Mouse (Mus musculus) hindbrain, embryonic 15.5 days (tissue): Measurements from ENCODE around the gene Il18rap. TPM values are rescaled to one million over a fixed set of nuclear protein-coding genes. Genes with fewer than 3 reads are reported as not detected.

Experiments used
- ATAC-seq: fragments of 200-750 bp; cut with Nextera tagmentation; 2 replicates; pipeline ENCODE4 v1.8.0; 2017; ENCODE audit warnings: low read depth, moderate number of reproducible peaks, moderate TSS enrichment; ENCODE audit not compliant: low FRiP score
- H3K27ac ChIP-seq: fragments of 300-500 bp; sonication (generic); replicated peaks from 2 replicates; pipeline ENCODE4 v1.5.1; 2015; ENCODE audit warnings: mild to moderate bottlenecking, inconsistent platforms
- H3K27me3 ChIP-seq: fragments of 300-500 bp; sonication (generic); 2 replicates; pipeline ENCODE4 v1.6.1; 2015; ENCODE audit warnings: control low read depth, inconsistent platforms
- H3K36me3 ChIP-seq: fragments of 300-500 bp; sonication (generic); 2 replicates; pipeline ENCODE4 v1.6.1; 2015; ENCODE audit warnings: control low read depth, inconsistent platforms
- H3K4me1 ChIP-seq: fragments of 300-500 bp; sonication (generic); replicated peaks from 2 replicates; pipeline ENCODE4 v1.6.1; 2015; ENCODE audit warnings: control low read depth, inconsistent platforms
- H3K4me2 ChIP-seq: fragments of 300-500 bp; sonication (generic); 2 replicates; pipeline ENCODE4 v1.6.1; 2015; ENCODE audit warnings: moderate library complexity, mild to moderate bottlenecking, inconsistent platforms
- H3K4me3 ChIP-seq: fragments of 300-500 bp; sonication (generic); 2 replicates; pipeline ENCODE4 v1.5.1; 2015; ENCODE audit warnings: mild to moderate bottlenecking, inconsistent platforms
- H3K9ac ChIP-seq: fragments of 300-500 bp; sonication (generic); 2 replicates; pipeline ENCODE4 v1.6.1; 2015; ENCODE audit warnings: inconsistent platforms
- H3K9me3 ChIP-seq: fragments of 300-500 bp; sonication (generic); 2 replicates; pipeline ENCODE4 v1.6.1; 2016; ENCODE audit warnings: control low read depth, inconsistent platforms
- WGBS: fragments of 180-500 bp; shearing (Covaris S2); methylation state at CpG from one replicate; pipeline ENCODE4 v1.1.7; 2015; 5-methylcytosine and 5-hydroxymethylcytosine counted together
- polyA plus RNA-seq: library from polyadenylated mRNA; unstranded; fragments of >200 nt; fragmentation: Nextera tagmentation; extraction: Ambion mirVana; gene quantifications from 2 replicates; pipeline ENCODE4 v1.2.1, GENCODE M21; 2015

The Il18rap gene
- not detected in 2 replicates for polyA plus RNA-seq

DNA sequence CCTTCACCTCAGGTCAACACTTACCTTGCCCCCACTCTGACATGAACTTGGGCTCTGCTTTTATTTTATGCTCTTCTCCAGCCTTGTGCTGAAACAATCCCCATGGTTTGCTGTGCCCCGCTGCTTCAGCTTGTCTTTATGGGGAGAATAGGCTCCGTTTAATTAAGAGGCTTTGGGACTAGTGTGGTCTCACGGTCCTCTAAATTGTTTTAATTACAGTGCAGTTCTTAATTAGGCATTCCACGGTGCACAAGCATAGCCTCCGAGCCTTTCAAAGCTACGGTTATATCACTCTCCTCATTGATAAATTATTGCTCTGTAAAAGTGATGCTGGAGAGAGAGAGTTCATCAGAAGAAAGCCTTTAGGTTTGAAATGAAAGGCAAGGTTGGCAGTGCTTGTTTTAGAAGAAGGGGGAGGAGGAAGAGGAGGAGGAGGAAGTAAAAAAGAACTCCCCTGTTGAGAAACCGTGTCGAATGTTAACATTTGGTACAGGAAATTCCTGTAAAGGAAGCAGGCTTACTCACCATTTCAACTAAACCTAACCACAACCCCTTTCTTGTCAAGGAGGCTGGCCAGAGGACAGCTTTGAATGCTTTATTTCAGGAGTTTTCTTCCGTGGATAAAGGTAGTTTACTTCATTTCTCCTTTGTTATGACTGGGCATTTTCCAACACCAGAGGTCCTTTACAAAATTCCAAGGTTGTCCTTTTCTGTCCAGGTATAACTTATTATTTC lies at the start of gene Il18rap:
Gene Il18rap, plus strand, starts transcription at position 512 of the 735 bp plus-strand sequence.
- no peaks in the 10 kb centered on the region for H3K4me1 ChIP-seq
- no peak for ATAC-seq
- H3K4me3 ChIP-seq: no peak within 1 kb of the TSS
- H3K36me3 ChIP-seq: no peaks in the 10 kb centered on the region
- no peaks in the 10 kb centered on the region for H3K9me3 ChIP-seq
- no peak within 1 kb of the TSS for H3K27ac ChIP-seq
- H3K9ac ChIP-seq: no peak within 1 kb of the TSS
- 43% methylated on average over 9 of the region's 9 CpGs for WGBS
- H3K4me2 ChIP-seq: no peak within 1 kb of the TSS
- H3K27me3 ChIP-seq: no peaks in the 10 kb centered on the region

- 51% methylated on average over 20 of the region's 20 CpGs for WGBS
- Histone ChIP-seq H3K36me3 (no peaks in the 10 kb centered on the region), H3K4me3 (no peak within 1 kb of the TSS), H3K9ac (no peak within 1 kb of the TSS), H3K27me3 (no peaks in the 10 kb centered on the region), H3K27ac (no peak within 1 kb of the TSS), H3K4me1 (no peaks in the 10 kb centered on the region), H3K9me3 (no peaks in the 10 kb centered on the region), H3K4me2 (no peak within 1 kb of the TSS)
- ATAC-seq: no peak
Measured at GRCm38 (mm10) chr1:40465477-40466430, 49.4 kb upstream of the Il18rap start, which contains the start of gene Il18r1. Il18r1 (plus strand) TSS chr1:40465552.

DNA sequence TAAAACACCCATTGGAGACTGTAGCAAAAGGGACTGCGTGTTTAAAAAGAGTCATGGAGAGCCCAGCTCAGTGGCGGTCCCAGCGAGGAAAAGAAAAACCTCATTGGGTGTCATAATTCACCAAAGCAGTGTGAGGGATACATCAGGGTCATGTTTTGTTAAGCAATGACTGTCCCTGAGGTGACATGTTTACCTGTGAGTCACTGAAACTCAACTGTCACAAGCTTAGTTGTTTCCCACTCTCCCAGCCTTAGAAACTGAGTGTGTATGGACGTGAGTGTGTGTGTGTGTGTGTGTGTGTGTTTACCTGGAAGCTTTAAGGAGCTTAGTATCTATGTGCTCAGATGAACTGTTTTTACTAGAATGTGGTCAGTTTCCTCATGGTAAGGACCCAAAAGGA lies 47.9 kb upstream of the Il18rap start:
- ATAC-seq: no peak
- 87% methylated on average over 4 of the region's 4 CpGs for WGBS

GRCm38 (mm10) chr1:40468805-40469204 lies 46.4 kb upstream of the Il18rap start:
- Histone ChIP-seq H3K4me3 (no peak overlapping the region), H3K9ac (no peak overlapping the region), H3K27ac (no peak overlapping the region), H3K4me2 (no peak overlapping the region), H3K27me3 (no peaks in the 10 kb centered on the region), H3K36me3 (no peaks in the 10 kb centered on the region), H3K9me3 (no peaks in the 10 kb centered on the region), H3K4me1 (no peaks in the 10 kb centered on the region)
- ATAC-seq: no peak
- 81% methylated on average over 2 of the region's 2 CpGs for WGBS

More for the DNA sequence above, 47.9 kb upstream of the Il18rap start:
- Histone ChIP-seq H3K9me3 (no peaks in the 10 kb centered on the region), H3K27ac (no peak overlapping the region), H3K4me1 (no peaks in the 10 kb centered on the region), H3K36me3 (no peaks in the 10 kb centered on the region), H3K9ac (no peak overlapping the region), H3K4me3 (no peak overlapping the region), H3K27me3 (no peaks in the 10 kb centered on the region), H3K4me2 (no peak overlapping the region)

- 92% methylated on average over 12 of the region's 12 CpGs for WGBS
- no peaks in the 10 kb centered on the region for H3K27me3 ChIP-seq
- H3K27ac ChIP-seq: no peak overlapping the region
- no peak overlapping the region for H3K9ac ChIP-seq
- no peaks in the 10 kb centered on the region for H3K4me1 ChIP-seq
- H3K9me3 ChIP-seq: no peaks in the 10 kb centered on the region
- no peak overlapping the region for H3K4me3 ChIP-seq
- H3K4me2 ChIP-seq: no peak overlapping the region
- H3K36me3 ChIP-seq: no peaks in the 10 kb centered on the region
- ATAC-seq: no peak
Measured at GRCm38 (mm10) chr1:40469900-40470299, 45.3 kb upstream of the Il18rap start.

DNA sequence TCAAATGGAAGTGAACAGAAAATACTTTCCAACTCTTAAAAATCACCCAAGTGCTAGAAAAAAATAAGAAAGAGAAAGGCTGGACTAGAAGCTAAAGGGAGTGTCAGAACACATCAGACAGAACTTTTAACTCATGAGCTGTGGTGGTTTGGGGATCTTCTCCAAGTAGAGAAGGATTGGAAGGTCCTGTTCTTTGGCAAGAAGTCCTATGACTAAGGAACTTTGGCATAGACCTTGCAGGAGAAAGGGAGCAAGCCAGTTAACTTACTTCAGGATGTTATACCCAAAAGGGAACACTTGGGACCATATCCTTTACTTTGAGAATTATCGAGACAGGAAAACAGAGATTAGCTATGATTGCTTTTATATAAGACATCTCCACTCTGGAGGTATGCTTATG lies 42.8 kb upstream of the Il18rap start:
- Histone ChIP-seq H3K9me3 (no peaks in the 10 kb centered on the region), H3K27ac (no peak overlapping the region), H3K4me2 (no peak overlapping the region), H3K36me3 (no peaks in the 10 kb centered on the region), H3K27me3 (no peaks in the 10 kb centered on the region), H3K4me3 (no peak overlapping the region), H3K4me1 (no peaks in the 10 kb centered on the region), H3K9ac (no peak overlapping the region)
- ATAC-seq: no peak
- 100% methylated on average over 1 of the region's 1 CpGs for WGBS

- Histone ChIP-seq H3K27me3 (no peaks in the 10 kb centered on the region), H3K9ac (no peak overlapping the region), H3K9me3 (no peaks in the 10 kb centered on the region), H3K36me3 (no peaks in the 10 kb centered on the region), H3K4me2 (no peak overlapping the region), H3K4me3 (no peak overlapping the region), H3K4me1 (no peaks in the 10 kb centered on the region), H3K27ac (no peak overlapping the region)
- WGBS: 90% methylated on average over 4 of the region's 4 CpGs
- no peak for ATAC-seq
Measured at GRCm38 (mm10) chr1:40473640-40474039, 41.5 kb upstream of the Il18rap start.

DNA sequence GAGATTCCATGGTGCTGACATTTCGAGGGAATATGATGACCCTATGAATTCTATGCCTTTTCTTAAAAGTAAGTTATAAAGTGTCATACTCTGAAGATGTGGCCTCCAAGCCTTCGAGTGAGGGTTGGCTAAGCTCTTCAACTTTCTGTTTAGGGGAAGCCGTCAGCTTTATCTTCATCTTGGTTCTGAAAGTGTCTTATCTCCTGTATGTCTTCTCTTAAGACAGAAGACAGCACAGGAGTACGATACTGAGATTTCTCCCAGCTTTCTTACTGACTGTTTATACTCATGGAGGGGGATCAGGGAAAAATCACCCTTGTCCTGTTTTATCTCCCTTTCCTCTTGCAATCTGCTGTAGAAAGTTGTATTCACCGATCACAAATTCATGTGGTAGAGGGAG lies 40.8 kb upstream of the Il18rap start:
- no peak overlapping the region for H3K4me3 ChIP-seq
- no peaks in the 10 kb centered on the region for H3K9me3 ChIP-seq
- WGBS: 90% methylated on average over 5 of the region's 5 CpGs
- no peaks in the 10 kb centered on the region for H3K4me1 ChIP-seq
- H3K27me3 ChIP-seq: no peaks in the 10 kb centered on the region
- no peak overlapping the region for H3K27ac ChIP-seq
- no peaks in the 10 kb centered on the region for H3K36me3 ChIP-seq
- no peak for ATAC-seq
- no peak overlapping the region for H3K4me2 ChIP-seq
- no peak overlapping the region for H3K9ac ChIP-seq

DNA sequence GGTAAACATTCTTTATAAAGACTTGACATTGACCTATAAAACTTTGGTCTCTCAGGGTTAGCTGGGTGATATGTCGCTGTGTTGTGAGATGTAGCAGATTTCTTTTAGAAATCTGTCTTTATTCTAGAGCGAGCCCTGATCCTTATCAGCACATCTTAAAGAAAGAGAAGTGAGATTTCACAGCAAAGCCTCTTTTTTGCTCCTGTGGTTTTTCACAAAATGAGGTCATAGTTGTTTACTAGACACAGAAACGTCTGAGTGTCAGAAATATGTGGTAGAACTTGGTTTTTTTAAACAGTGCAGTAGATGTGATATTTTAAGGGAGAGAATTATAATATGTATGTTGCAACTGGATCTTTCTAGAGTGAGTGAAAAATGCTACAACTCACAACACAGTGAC lies 39.5 kb upstream of the Il18rap start:
- H3K4me3 ChIP-seq: no peak overlapping the region
- no peaks in the 10 kb centered on the region for H3K4me1 ChIP-seq
- H3K4me2 ChIP-seq: no peak overlapping the region
- H3K27me3 ChIP-seq: no peaks in the 10 kb centered on the region
- ATAC-seq: no peak
- no peak overlapping the region for H3K9ac ChIP-seq
- H3K9me3 ChIP-seq: no peaks in the 10 kb centered on the region
- H3K36me3 ChIP-seq: no peaks in the 10 kb centered on the region
- no peak overlapping the region for H3K27ac ChIP-seq
- 74% methylated on average over 3 of the region's 3 CpGs for WGBS

GRCm38 (mm10) chr1:40476756-40477155 lies 38.4 kb upstream of the Il18rap start:
- WGBS: 81% methylated on average over 4 of the region's 4 CpGs
- H3K9me3 ChIP-seq: no peaks in the 10 kb centered on the region
- no peaks in the 10 kb centered on the region for H3K27me3 ChIP-seq
- no peaks in the 10 kb centered on the region for H3K36me3 ChIP-seq
- no peak overlapping the region for H3K9ac ChIP-seq
- no peak overlapping the region for H3K27ac ChIP-seq
- no peak overlapping the region for H3K4me2 ChIP-seq
- no peak overlapping the region for H3K4me3 ChIP-seq
- no peaks in the 10 kb centered on the region for H3K4me1 ChIP-seq
- no peak for ATAC-seq

DNA sequence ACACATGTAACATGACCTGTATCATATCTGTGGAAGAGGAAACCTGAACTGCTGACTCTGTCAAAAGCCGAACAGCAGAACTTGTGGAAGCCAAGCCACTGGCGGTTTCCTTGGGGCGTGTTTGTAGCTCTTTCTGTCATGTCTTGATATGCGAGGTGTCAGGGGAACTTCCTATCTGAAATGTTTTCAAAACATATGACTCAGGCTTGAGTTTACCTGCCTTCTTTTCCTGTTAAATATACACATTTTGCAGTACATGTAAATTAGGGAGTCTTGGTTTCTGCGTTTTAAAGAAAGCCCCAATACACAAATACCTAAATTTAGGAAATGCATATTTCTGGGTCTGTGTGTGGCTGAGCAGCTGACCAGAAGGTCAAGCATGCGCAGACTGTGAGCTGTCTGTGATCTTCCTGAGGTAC lies 35.6 kb upstream of the Il18rap start:
- 94% methylated on average over 6 of the region's 6 CpGs for WGBS
- no peak overlapping the region for H3K9ac ChIP-seq

DNA sequence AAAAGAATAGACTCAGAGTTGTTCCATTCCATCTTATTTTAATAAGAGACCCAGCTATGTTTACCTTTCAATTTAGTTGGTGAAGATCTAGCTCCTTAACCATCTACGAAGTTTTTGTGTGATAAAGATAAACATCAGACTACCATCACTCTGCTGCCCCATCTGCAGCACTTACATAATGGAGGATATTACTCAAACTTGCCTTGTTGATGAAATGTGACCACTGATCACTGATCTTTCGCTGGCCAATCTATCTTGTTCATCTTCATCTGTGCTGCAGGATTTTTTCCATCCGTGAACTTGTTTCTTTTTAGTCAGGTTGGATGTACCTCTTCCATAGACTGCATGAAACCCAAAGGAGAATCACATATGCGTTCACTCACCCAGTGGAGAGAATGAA lies 20.6 kb upstream of the Il18rap start:
- WGBS: 89% methylated on average over 4 of the region's 4 CpGs
- Histone ChIP-seq H3K27me3 (0 out of 2 replicates have a peak, but pooled peaks cover 3% of the 10 kb centered on the region), H3K4me3 (no peak overlapping the region), H3K4me1 (no peaks in the 10 kb centered on the region), H3K27ac (no peak overlapping the region), H3K36me3 (no peaks in the 10 kb centered on the region), H3K9ac (no peak overlapping the region), H3K9me3 (no peaks in the 10 kb centered on the region), H3K4me2 (no peak overlapping the region)
- ATAC-seq: no peak

More for the DNA sequence above, 35.6 kb upstream of the Il18rap start:
- Histone ChIP-seq H3K27ac (no peak overlapping the region), H3K9me3 (no peaks in the 10 kb centered on the region), H3K27me3 (no peaks in the 10 kb centered on the region), H3K36me3 (no peaks in the 10 kb centered on the region), H3K4me3 (no peak overlapping the region), H3K4me1 (no peaks in the 10 kb centered on the region), H3K4me2 (no peak overlapping the region)
- no peak for ATAC-seq
